Mouse (Mus musculus): ENCODE results near the gene 4930433I11Rik. TPM values are rescaled to one million over a fixed set of nuclear protein-coding genes. Genes with fewer than 3 reads are reported as not detected.

Gene 4930433I11Rik
- not detected for polyA plus RNA-seq (2015; fragmentation: Illumina TruSeq; extraction: RNeasy Lipid Tissue Mini Kit (QIAGEN cat#74804); ENCODE audit: low read depth, low replicate concordance)

GRCm38 (mm10) chr7:40987243-40987642 lies at the start of gene 4930433I11Rik:
Gene 4930433I11Rik (plus strand): TSS chr7:40987543.

GRCm38 (mm10) chr7:41032419-41032818 lies 45.1 kb downstream of the 4930433I11Rik start, which contains the start of gene Gm4884:
Gene Gm4884 (plus strand): TSS chr7:41032719.

Other genes starting within 250 kb of the 4930433I11Rik start
- gene Vstm2b, start 89.2 kb upstream of the 4930433I11Rik start, polyA plus RNA-seq (2015; fragmentation: Illumina TruSeq; extraction: RNeasy Lipid Tissue Mini Kit (QIAGEN cat#74804); ENCODE audit: low read depth, low replicate concordance) = 34.7 TPM
- not detected for gene Gm4884, start 45.2 kb downstream of the 4930433I11Rik start, polyA plus RNA-seq (2015; fragmentation: Illumina TruSeq; extraction: RNeasy Lipid Tissue Mini Kit (QIAGEN cat#74804); ENCODE audit: low read depth, low replicate concordance)
- gene Gm5592, start 166.3 kb downstream of the 4930433I11Rik start, polyA plus RNA-seq (2015; fragmentation: Illumina TruSeq; extraction: RNeasy Lipid Tissue Mini Kit (QIAGEN cat#74804); ENCODE audit: low read depth, low replicate concordance) = not detected